Mouse (Mus musculus): ENCODE results near the gene Atrnl1. TPM values are rescaled to one million over a fixed set of nuclear protein-coding genes. Genes with fewer than 3 reads are reported as not detected.

The Atrnl1 gene
- polyA plus RNA-seq, 1 experiment from 2014 or later = 2.8 TPM

DNA sequence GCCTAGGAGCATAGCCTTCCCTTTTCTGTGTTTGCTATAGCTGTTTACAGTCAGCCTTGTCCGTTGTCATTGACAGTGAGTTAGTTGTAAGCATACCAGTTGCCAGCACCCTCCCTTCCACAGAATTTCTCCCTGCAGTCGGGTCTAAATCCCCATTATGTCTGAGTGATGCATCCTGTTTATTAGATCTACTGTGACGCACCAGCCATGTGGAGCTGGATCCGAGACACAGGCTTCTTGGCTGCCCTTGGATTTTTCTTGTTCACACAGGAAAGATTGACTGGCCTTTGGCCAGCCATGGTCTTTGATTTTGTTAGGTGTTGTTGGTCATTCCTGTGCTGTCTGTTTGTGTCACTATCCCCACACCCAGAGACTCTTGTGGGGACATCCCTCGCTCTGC, 102.3 kb downstream of the Atrnl1 start:
- Histone ChIP-seq H3K9me3 (no peaks in the 10 kb centered on the region), H3K9ac (no peak overlapping the region), H3K27ac (replicated peaks) (no peak overlapping the region), H3K4me3 (no peak overlapping the region), H3K27me3 (replicated peaks) (no peaks in the 10 kb centered on the region), H3K36me3 (peaks cover 33% of the 10 kb centered on the region), H3K4me1 (no peaks in the 10 kb centered on the region), H3K4me2 (no peak overlapping the region)
- no peak for ATAC-seq (ENCODE audit: extremely low read depth, insufficient number of reproducible peaks, low FRiP score, low TSS enrichment)
- 73% methylated on average over 5 of the region's 5 CpGs for WGBS

DNA sequence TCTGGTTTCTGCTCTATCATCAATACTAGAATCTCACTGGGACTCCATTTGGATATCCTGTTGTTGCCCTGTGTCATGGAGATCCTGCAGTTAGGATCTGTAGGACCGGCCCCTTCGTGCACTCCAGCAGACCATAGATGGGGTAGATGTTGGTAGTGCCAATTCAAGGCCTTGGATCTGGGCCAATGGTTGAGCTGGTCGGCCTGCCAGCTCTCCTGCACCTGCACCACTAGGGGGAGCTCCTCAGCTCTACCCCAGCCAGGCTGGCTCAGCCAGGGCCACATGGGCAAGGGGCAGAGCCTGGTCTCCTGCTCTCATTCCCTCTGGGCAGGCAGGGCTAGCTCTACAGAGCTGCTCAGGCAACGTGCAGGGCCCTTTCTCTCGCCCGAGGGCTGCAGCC, 114.1 kb downstream of the Atrnl1 start:
- Histone ChIP-seq H3K4me1 (no peaks in the 10 kb centered on the region), H3K9me3 (no peaks in the 10 kb centered on the region), H3K4me3 (no peak overlapping the region), H3K27ac (replicated peaks) (no peak overlapping the region), H3K36me3 (peaks cover 13% of the 10 kb centered on the region; the same call in 1 of the 2 replicates), H3K4me2 (no peak overlapping the region), H3K9ac (no peak overlapping the region), H3K27me3 (replicated peaks) (no peaks in the 10 kb centered on the region)
- no peak for ATAC-seq (ENCODE audit: extremely low read depth, insufficient number of reproducible peaks, low FRiP score, low TSS enrichment)
- WGBS = 82% methylated on average over 6 of the region's 6 CpGs

DNA sequence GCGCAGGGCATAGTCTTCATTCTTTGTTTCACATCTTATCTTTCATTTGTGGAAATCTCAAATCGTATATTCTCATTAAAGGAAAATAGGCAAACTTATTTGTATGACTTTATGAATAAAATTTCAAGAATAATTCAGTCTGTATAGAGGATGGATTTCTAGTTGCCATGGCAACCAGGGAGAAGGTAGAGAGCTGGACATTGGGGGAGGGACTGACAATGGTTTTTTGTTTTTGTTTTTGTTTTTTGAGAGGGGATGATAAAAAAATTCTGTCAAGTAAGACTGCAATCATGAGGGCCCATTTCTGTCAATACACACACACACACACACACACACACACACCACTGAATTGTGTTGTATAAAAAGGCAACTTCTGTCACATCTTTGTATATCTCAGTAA, 114.5 kb downstream of the Atrnl1 start:
- Histone ChIP-seq H3K9ac (no peak overlapping the region), H3K27ac (replicated peaks) (no peak overlapping the region), H3K36me3 (peaks cover 13% of the 10 kb centered on the region; the same call in 1 of the 2 replicates), H3K27me3 (replicated peaks) (no peaks in the 10 kb centered on the region), H3K4me2 (no peak overlapping the region), H3K4me1 (no peaks in the 10 kb centered on the region), H3K4me3 (no peak overlapping the region), H3K9me3 (no peaks in the 10 kb centered on the region)
- 88% methylated on average over 2 of the region's 2 CpGs for WGBS
- ATAC-seq (ENCODE audit: extremely low read depth, insufficient number of reproducible peaks, low FRiP score, low TSS enrichment) = no peak

DNA sequence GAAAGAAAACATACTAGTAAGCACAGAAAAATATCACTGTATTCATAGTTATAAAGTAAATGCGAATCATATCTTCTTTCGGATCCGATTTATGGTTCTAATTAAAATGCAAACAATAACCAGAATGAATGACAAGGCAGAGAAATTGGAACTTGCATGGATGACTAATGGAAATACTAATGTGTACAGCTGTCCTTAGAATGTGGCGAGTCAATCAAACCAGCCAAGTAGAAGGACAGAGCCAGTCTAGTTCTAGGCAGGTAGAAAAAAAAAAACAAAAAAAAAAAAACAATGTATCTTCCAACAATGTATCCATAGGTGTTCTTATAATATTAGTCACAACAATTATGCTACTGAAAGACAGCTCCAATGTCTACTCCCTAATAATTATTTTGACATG, 116.2 kb downstream of the Atrnl1 start:
- WGBS = 92% methylated on average over 4 of the region's 4 CpGs
- H3K4me3 ChIP-seq = no peak overlapping the region
- no peaks in the 10 kb centered on the region for H3K27me3 ChIP-seq (replicated peaks)

DNA sequence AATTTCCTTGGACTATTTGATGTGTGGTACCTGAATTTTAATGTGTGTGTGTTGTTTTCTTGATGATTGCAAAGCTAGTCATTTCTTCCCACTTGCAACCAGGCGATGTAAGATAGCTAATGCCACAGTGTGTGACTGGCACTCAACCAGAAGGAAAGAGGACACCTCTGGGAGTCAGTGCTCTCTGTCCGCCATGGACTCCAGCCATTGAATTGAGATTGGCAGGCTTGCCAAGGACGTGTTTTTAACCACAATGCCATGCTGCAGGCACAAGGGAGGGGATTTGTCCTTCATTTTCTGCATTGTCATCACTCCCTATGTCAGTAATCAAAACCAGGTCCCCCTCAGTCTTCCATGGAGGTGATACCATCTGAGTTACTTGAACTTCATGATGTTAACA, 126.6 kb downstream of the Atrnl1 start:
- H3K9me3 ChIP-seq = no peaks in the 10 kb centered on the region
- H3K27ac ChIP-seq (replicated peaks) = no peak overlapping the region
- H3K4me2 ChIP-seq = no peak overlapping the region
- H3K4me3 ChIP-seq = no peak overlapping the region
- peaks cover 30% of the 10 kb centered on the region for H3K36me3 ChIP-seq
- 80% methylated on average over 3 of the region's 3 CpGs for WGBS
- no peaks in the 10 kb centered on the region for H3K27me3 ChIP-seq (replicated peaks)
- H3K4me1 ChIP-seq = no peaks in the 10 kb centered on the region
- no peak for ATAC-seq (ENCODE audit: extremely low read depth, insufficient number of reproducible peaks, low FRiP score, low TSS enrichment)
- H3K9ac ChIP-seq = no peak overlapping the region

More for the DNA sequence above, 116.2 kb downstream of the Atrnl1 start:
- Histone ChIP-seq H3K4me1 (no peaks in the 10 kb centered on the region), H3K36me3 (peaks cover 15% of the 10 kb centered on the region; the same call in 1 of the 2 replicates), H3K9me3 (no peaks in the 10 kb centered on the region), H3K4me2 (no peak overlapping the region), H3K27ac (replicated peaks) (no peak overlapping the region), H3K9ac (no peak overlapping the region)
- ATAC-seq (ENCODE audit: extremely low read depth, insufficient number of reproducible peaks, low FRiP score, low TSS enrichment) = no peak

DNA sequence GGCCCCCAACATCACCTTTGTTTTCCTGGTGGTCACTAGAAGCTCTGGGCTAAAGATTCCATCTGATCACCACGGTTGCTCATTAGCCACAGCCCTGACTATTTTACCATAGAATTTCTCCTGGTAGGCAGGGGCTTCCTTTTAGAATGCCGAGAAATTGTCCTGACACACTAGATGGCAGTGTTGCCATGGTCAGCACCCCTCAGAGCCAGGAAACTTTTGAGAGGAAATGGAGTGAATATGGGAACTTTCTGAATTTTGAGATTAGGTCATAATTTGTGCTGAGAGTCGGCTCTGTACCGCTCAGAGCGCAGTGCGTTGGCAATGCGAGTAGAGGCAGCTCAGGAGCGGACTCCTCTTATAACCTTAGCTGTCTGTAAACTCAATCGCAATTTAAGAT, 134.7 kb downstream of the Atrnl1 start:
- Histone ChIP-seq H3K27ac (replicated peaks) (no peak overlapping the region), H3K4me3 (no peak overlapping the region), H3K9me3 (no peaks in the 10 kb centered on the region), H3K27me3 (replicated peaks) (no peaks in the 10 kb centered on the region), H3K4me2 (no peak overlapping the region), H3K9ac (no peak overlapping the region), H3K36me3 (peaks cover 5% of the 10 kb centered on the region; the same call in 1 of the 2 replicates), H3K4me1 (no peaks in the 10 kb centered on the region)
- ATAC-seq (ENCODE audit: extremely low read depth, insufficient number of reproducible peaks, low FRiP score, low TSS enrichment) = no peak
- 62% methylated on average over 9 of the region's 9 CpGs for WGBS

DNA sequence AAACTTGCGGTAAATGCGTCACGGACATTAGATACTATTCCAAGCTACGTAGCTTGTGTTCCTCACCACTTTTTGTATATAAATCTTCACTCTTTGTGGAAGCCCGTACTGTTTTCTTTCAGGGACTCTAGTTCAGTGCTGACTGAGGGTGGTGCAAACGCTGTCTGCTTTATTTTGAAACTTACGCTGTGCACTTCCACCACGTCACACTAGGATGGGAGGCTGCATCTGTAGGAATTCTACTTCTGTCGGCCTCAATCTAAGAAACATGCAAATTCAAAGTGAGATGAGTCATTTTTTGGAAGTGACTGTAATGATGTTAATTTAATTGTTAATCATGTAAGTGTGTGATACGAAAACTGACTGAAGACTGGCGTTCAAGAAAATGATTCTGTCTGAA, 135.7 kb downstream of the Atrnl1 start:
- ATAC-seq (ENCODE audit: extremely low read depth, insufficient number of reproducible peaks, low FRiP score, low TSS enrichment) = no peak
- Histone ChIP-seq H3K27me3 (replicated peaks) (no peaks in the 10 kb centered on the region), H3K9me3 (no peaks in the 10 kb centered on the region), H3K36me3 (peaks cover 5% of the 10 kb centered on the region; the same call in 1 of the 2 replicates), H3K9ac (no peak overlapping the region), H3K27ac (replicated peaks) (no peak overlapping the region), H3K4me3 (no peak overlapping the region), H3K4me1 (no peaks in the 10 kb centered on the region), H3K4me2 (no peak overlapping the region)
- WGBS = 87% methylated on average over 11 of the region's 11 CpGs

DNA sequence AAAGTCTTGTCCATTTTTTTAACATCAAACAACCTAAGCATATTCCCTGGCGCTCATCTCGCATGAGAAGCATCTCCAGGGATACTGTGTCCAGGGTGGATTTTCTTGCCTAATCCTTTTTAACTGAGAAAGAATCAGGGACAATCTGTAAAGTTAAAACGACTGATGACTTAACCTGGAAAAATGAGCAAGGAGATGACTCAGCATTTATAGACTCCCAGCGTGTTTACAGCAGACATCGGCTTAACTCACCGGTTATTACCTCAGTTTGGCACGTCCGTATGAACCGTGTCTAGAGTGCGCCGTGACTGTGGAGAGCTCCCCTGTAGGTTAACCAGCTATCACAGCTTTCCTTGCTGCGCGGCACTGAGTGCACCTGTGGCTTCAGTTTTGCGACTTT, 141.4 kb downstream of the Atrnl1 start:
- H3K9me3 ChIP-seq = no peaks in the 10 kb centered on the region
- H3K27me3 ChIP-seq (replicated peaks) = no peaks in the 10 kb centered on the region
- no peak for ATAC-seq (ENCODE audit: extremely low read depth, insufficient number of reproducible peaks, low FRiP score, low TSS enrichment)
- 93% methylated on average over 14 of the region's 14 CpGs for WGBS
- peaks cover 23% of the 10 kb centered on the region for H3K36me3 ChIP-seq
- H3K27ac ChIP-seq (replicated peaks) = no peak overlapping the region
- no peak overlapping the region for H3K4me2 ChIP-seq
- H3K4me1 ChIP-seq = no peaks in the 10 kb centered on the region
- no peak overlapping the region for H3K4me3 ChIP-seq
- H3K9ac ChIP-seq = no peak overlapping the region

DNA sequence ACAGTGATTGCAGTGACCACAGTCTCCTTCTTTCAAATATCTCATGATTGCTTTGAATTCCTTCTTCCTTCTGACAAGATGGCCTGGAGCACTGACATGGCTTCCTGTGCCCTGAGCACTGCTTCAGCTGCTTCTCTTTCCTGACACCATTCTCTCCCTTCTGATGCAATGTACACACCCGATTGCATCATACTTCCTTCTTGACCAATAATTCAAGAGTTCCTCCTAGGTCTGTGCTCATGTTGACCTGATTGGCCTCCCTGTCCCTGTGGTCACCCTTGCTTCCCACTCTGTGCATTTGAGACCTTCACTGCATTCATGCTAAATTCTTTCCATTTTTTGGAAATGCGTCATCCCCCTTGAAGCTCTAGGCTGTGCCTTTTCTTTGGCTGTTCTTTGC, 151.7 kb downstream of the Atrnl1 start:
- H3K4me2 ChIP-seq = no peak overlapping the region
- H3K27ac ChIP-seq (replicated peaks) = no peak overlapping the region
- H3K4me1 ChIP-seq = peaks cover 14% of the 10 kb centered on the region
- H3K36me3 ChIP-seq = peaks cover 24% of the 10 kb centered on the region
- ATAC-seq (ENCODE audit: extremely low read depth, insufficient number of reproducible peaks, low FRiP score, low TSS enrichment) = no peak
- no peaks in the 10 kb centered on the region for H3K9me3 ChIP-seq
- no peaks in the 10 kb centered on the region for H3K27me3 ChIP-seq (replicated peaks)
- no peak overlapping the region for H3K4me3 ChIP-seq
- WGBS = 64% methylated on average over 2 of the region's 2 CpGs
- no peak overlapping the region for H3K9ac ChIP-seq

DNA sequence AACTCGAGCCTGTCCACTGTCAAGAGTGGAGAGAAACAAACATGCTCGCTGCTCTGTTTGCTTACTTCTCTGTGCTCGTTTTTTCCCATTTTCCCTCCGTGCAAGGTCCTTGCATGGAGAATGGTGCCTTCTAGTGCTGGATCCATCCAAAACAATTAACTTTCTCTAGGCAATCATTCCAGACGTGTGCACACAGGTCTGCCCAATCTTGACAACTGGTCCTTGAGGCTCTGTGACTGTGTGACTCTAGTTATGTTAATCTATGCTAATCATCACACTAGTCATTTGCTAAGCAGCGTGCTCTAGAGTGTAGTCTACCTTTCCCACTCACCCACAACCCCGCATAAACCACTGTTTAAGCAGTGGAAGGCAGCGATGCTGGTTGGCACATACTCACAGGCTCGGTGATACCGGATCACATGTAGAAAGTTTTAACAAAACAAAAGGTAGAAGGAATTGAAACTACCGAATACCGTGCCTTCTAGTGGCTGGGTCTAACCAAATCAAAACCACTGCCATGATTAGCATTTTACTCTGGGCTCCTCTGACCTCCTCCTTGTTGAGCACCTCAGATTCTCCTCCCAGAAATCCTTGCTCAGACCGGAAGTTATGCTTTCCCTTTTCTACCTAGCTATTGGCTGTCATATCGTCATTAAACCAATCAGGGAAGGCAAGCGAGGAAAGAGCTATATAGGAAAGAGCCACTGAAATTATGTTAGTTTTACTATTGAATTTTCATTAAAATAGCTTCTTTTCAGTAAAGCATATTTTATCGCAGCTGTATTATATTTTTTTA, 153.9 kb downstream of the Atrnl1 start:
- WGBS = 84% methylated on average over 16 of the region's 16 CpGs
- Histone ChIP-seq H3K36me3 (peaks cover 24% of the 10 kb centered on the region), H3K4me2 (no peak overlapping the region), H3K9me3 (no peaks in the 10 kb centered on the region), H3K4me1 (peaks cover 14% of the 10 kb centered on the region), H3K4me3 (no peak overlapping the region), H3K27ac (replicated peaks) (no peak overlapping the region), H3K27me3 (replicated peaks) (no peaks in the 10 kb centered on the region), H3K9ac (no peak overlapping the region)
- ATAC-seq (ENCODE audit: extremely low read depth, insufficient number of reproducible peaks, low FRiP score, low TSS enrichment) = no peak

DNA sequence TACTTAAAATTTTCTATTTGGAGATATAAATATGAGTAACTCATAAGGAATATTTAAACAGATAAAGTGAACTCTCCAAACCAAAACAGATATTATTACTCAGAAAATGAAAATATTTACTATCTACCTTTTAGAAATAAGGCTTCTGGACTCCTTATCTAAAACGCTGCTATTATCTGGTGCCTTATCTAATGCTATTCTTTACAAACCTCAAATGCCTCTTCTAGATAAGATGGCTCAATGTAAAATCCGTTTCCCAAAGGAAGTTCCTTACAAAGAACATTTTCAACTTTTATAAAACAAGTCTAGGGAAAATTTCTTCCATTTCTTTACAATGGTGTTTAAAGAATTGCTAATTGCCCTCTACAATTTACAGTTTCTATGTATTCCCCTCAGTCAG, 156.2 kb downstream of the Atrnl1 start:
- 29% methylated on average over 2 of the region's 2 CpGs for WGBS
- Histone ChIP-seq H3K9me3 (no peaks in the 10 kb centered on the region), H3K4me1 (peaks cover 11% of the 10 kb centered on the region), H3K36me3 (peaks cover 8% of the 10 kb centered on the region; the same call in 1 of the 2 replicates), H3K4me3 (no peak overlapping the region), H3K9ac (no peak overlapping the region), H3K4me2 (no peak overlapping the region), H3K27me3 (replicated peaks) (no peaks in the 10 kb centered on the region), H3K27ac (replicated peaks) (no peak overlapping the region)
- no peak for ATAC-seq (ENCODE audit: extremely low read depth, insufficient number of reproducible peaks, low FRiP score, low TSS enrichment)

DNA sequence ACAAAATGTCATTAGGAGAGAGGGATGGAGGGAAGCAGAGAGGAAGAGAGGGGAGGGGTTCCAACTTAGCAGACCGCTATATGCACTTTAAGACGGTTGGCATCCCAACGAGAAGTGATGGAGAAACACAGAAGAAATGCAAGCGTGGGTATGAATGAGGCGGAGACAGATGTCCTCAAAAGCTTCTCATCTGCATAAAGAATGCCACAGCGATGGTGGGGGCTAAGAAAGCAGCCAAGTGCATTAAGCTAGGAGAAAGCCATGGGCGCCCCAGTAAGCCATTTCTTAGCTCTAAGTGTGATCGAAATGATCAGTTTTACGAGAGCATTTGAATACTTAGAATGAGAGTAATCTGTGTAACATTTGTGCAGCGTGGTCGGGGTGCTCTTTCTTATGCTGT, 157.8 kb downstream of the Atrnl1 start:
- Histone ChIP-seq H3K27me3 (replicated peaks) (no peaks in the 10 kb centered on the region), H3K4me3 (no peak overlapping the region), H3K9me3 (no peaks in the 10 kb centered on the region), H3K9ac (no peak overlapping the region), H3K4me1 (no peaks in the 10 kb centered on the region), H3K4me2 (no peak overlapping the region), H3K36me3 (peaks cover 8% of the 10 kb centered on the region; the same call in 1 of the 2 replicates), H3K27ac (replicated peaks) (no peak overlapping the region)
- WGBS = 85% methylated on average over 11 of the region's 11 CpGs
- ATAC-seq (ENCODE audit: extremely low read depth, insufficient number of reproducible peaks, low FRiP score, low TSS enrichment) = no peak

Data from heart, embryonic 13.5 days (tissue).